Mouse (Mus musculus): Measurements from ENCODE around the gene Crygc. TPM values are rescaled to one million over a fixed set of nuclear protein-coding genes. Genes with fewer than 3 reads are reported as not detected.
A peak's percentile ranks its signal among the peaks of the same experiment; 100 is the strongest.

The Crygc gene
- polyA plus RNA-seq, 1 experiment from 2014 or later: not detected

GRCm38 (mm10) chr1:65103273-65103672 is 29.8 kb upstream of the Crygc start, which contains the start of gene Cryga:
TSS of gene Cryga (minus strand) at chr1:65103373.
- no peaks in the 10 kb centered on the region for H3K9me3 ChIP-seq (replicated peaks)
- no peak within 1 kb of the TSS for H3K4me2 ChIP-seq
- H3K9ac ChIP-seq: no peak within 1 kb of the TSS
- H3K27me3 ChIP-seq: no peaks in the 10 kb centered on the region
- WGBS (ENCODE audit: insufficient replicate concordance): 75% methylated on average over 11 of the region's 11 CpGs
- H3K4me3 ChIP-seq (replicated peaks): no peak within 1 kb of the TSS
- ATAC-seq (ENCODE audit: low read depth) (no peak), DNase-seq (no peak)
- H3K36me3 ChIP-seq: no peaks in the 10 kb centered on the region
- no peak within 1 kb of the TSS for H3K27ac ChIP-seq
- H3K4me1 ChIP-seq (replicated peaks): no peaks in the 10 kb centered on the region

GRCm38 (mm10) chr1:65096953-65097352 is 23.5 kb upstream of the Crygc start:
- DNase-seq: no peak
- ATAC-seq (ENCODE audit: low read depth): no peak

GRCm38 (mm10) chr1:65091566-65091965 is 18.1 kb upstream of the Crygc start:
- WGBS (ENCODE audit: insufficient replicate concordance): 76% methylated on average over 3 of the region's 3 CpGs
- Histone ChIP-seq H3K36me3 (no peaks in the 10 kb centered on the region), H3K27me3 (no peaks in the 10 kb centered on the region), H3K4me2 (no peak overlapping the region), H3K27ac (no peak overlapping the region), H3K9me3 (replicated peaks) (no peaks in the 10 kb centered on the region), H3K4me1 (replicated peaks) (no peaks in the 10 kb centered on the region), H3K9ac (no peak overlapping the region), H3K4me3 (replicated peaks) (no peak overlapping the region)
- DNase-seq: no peak
- ATAC-seq (ENCODE audit: low read depth): no peak

More at GRCm38 (mm10) chr1:65096953-65097352, 23.5 kb upstream of the Crygc start:
- no peaks in the 10 kb centered on the region for H3K9me3 ChIP-seq (replicated peaks)
- no peak overlapping the region for H3K9ac ChIP-seq
- H3K27me3 ChIP-seq: no peaks in the 10 kb centered on the region
- no peaks in the 10 kb centered on the region for H3K4me1 ChIP-seq (replicated peaks)
- no peak overlapping the region for H3K4me2 ChIP-seq
- no peak overlapping the region for H3K4me3 ChIP-seq (replicated peaks)
- no peak overlapping the region for H3K27ac ChIP-seq
- WGBS (ENCODE audit: insufficient replicate concordance): 57% methylated on average over 3 of the region's 3 CpGs
- no peaks in the 10 kb centered on the region for H3K36me3 ChIP-seq

GRCm38 (mm10) chr1:65090370-65090769 is 16.9 kb upstream of the Crygc start:
- WGBS (ENCODE audit: insufficient replicate concordance): 8% methylated on average over 2 of the region's 2 CpGs
- H3K36me3 ChIP-seq: no peaks in the 10 kb centered on the region
- no peak for DNase-seq

GRCm38 (mm10) chr1:65088567-65089356 is 15.3 kb upstream of the Crygc start:
- no peaks in the 10 kb centered on the region for H3K36me3 ChIP-seq
- H3K27me3 ChIP-seq: no peaks in the 10 kb centered on the region
- no peak overlapping the region for H3K4me3 ChIP-seq (replicated peaks)
- H3K4me2 ChIP-seq: no peak overlapping the region
- H3K4me1 ChIP-seq (replicated peaks): no peaks in the 10 kb centered on the region
- no peak overlapping the region for H3K27ac ChIP-seq
- WGBS (ENCODE audit: insufficient replicate concordance): 47% methylated on average over 6 of the region's 6 CpGs
- no peak overlapping the region for H3K9ac ChIP-seq
- ATAC-seq (ENCODE audit: low read depth): no peak
- no peak for DNase-seq
- H3K9me3 ChIP-seq (replicated peaks): no peaks in the 10 kb centered on the region

More at GRCm38 (mm10) chr1:65090370-65090769, 16.9 kb upstream of the Crygc start:
- Histone ChIP-seq H3K4me1 (replicated peaks) (no peaks in the 10 kb centered on the region), H3K9me3 (replicated peaks) (no peaks in the 10 kb centered on the region), H3K27me3 (no peaks in the 10 kb centered on the region), H3K27ac (no peak overlapping the region), H3K9ac (no peak overlapping the region), H3K4me2 (no peak overlapping the region), H3K4me3 (replicated peaks) (no peak overlapping the region)
- ATAC-seq (ENCODE audit: low read depth): 0 out of 2 replicates have a peak, but pooled peaks have one; percentile 36

GRCm38 (mm10) chr1:65082188-65082587 is 8.7 kb upstream of the Crygc start, which contains the start of gene Crygb:
TSS of gene Crygb (minus strand) at chr1:65082288.
- H3K4me1 ChIP-seq (replicated peaks): no peaks in the 10 kb centered on the region
- no peaks in the 10 kb centered on the region for H3K27me3 ChIP-seq
- no peak within 1 kb of the TSS for H3K9ac ChIP-seq
- 43% methylated on average over 7 of the region's 7 CpGs for WGBS (ENCODE audit: insufficient replicate concordance)
- DNase-seq (no peak), ATAC-seq (ENCODE audit: low read depth) (no peak)
- H3K4me2 ChIP-seq: no peak within 1 kb of the TSS
- H3K4me3 ChIP-seq (replicated peaks): no peak within 1 kb of the TSS
- no peaks in the 10 kb centered on the region for H3K36me3 ChIP-seq
- no peak within 1 kb of the TSS for H3K27ac ChIP-seq
- no peaks in the 10 kb centered on the region for H3K9me3 ChIP-seq (replicated peaks)

- DNase-seq: no peak
- no peaks in the 10 kb centered on the region for H3K9me3 ChIP-seq (replicated peaks)
- WGBS (ENCODE audit: insufficient replicate concordance): 22% methylated on average over 5 of the region's 5 CpGs
Observed at GRCm38 (mm10) chr1:65075607-65076006, 2.1 kb upstream of the Crygc start.

GRCm38 (mm10) chr1:65067842-65068241 is 5.6 kb downstream of the Crygc start:
- no peak overlapping the region for H3K4me3 ChIP-seq (replicated peaks)
- no peaks in the 10 kb centered on the region for H3K9me3 ChIP-seq (replicated peaks)
- no peak overlapping the region for H3K27ac ChIP-seq
- ATAC-seq (ENCODE audit: low read depth) (no peak), DNase-seq (no peak)
- H3K9ac ChIP-seq: no peak overlapping the region
- no peak overlapping the region for H3K4me2 ChIP-seq
- no peaks in the 10 kb centered on the region for H3K27me3 ChIP-seq
- H3K4me1 ChIP-seq (replicated peaks): no peaks in the 10 kb centered on the region
- H3K36me3 ChIP-seq: no peaks in the 10 kb centered on the region

More at GRCm38 (mm10) chr1:65075607-65076006, 2.1 kb upstream of the Crygc start:
- Histone ChIP-seq H3K4me3 (replicated peaks) (no peak overlapping the region), H3K36me3 (no peaks in the 10 kb centered on the region), H3K4me1 (replicated peaks) (no peaks in the 10 kb centered on the region), H3K9ac (no peak overlapping the region), H3K27ac (no peak overlapping the region), H3K27me3 (no peaks in the 10 kb centered on the region), H3K4me2 (no peak overlapping the region)
- ATAC-seq (ENCODE audit: low read depth): no peak

- H3K4me1 ChIP-seq (replicated peaks): no peaks in the 10 kb centered on the region
- no peak overlapping the region for H3K4me2 ChIP-seq
- WGBS (ENCODE audit: insufficient replicate concordance): 78% methylated on average over 15 of the region's 15 CpGs
- no peak overlapping the region for H3K27ac ChIP-seq
- H3K27me3 ChIP-seq: no peaks in the 10 kb centered on the region
- H3K36me3 ChIP-seq: no peaks in the 10 kb centered on the region
- H3K9ac ChIP-seq: no peak overlapping the region
- no peak overlapping the region for H3K4me3 ChIP-seq (replicated peaks)
- no peak for DNase-seq
- ATAC-seq (ENCODE audit: low read depth): no peak
- no peaks in the 10 kb centered on the region for H3K9me3 ChIP-seq (replicated peaks)
Observed at GRCm38 (mm10) chr1:65064201-65064600, 9.3 kb downstream of the Crygc start.

- no peaks in the 10 kb centered on the region for H3K4me1 ChIP-seq (replicated peaks)
- H3K4me3 ChIP-seq (replicated peaks): no peak within 1 kb of the TSS
- no peak within 1 kb of the TSS for H3K4me2 ChIP-seq
- no peak within 1 kb of the TSS for H3K9ac ChIP-seq
- H3K36me3 ChIP-seq: no peaks in the 10 kb centered on the region
- H3K9me3 ChIP-seq (replicated peaks): no peaks in the 10 kb centered on the region
- 71% methylated on average over 8 of the region's 8 CpGs for WGBS (ENCODE audit: insufficient replicate concordance)
- no peaks in the 10 kb centered on the region for H3K27me3 ChIP-seq
- H3K27ac ChIP-seq: no peak within 1 kb of the TSS
- DNase-seq (no peak), ATAC-seq (ENCODE audit: low read depth) (no peak)
Observed at GRCm38 (mm10) chr1:65063352-65063751, 10.1 kb downstream of the Crygc start, which contains the start of gene Crygd. TSS of gene Crygd (minus strand) at chr1:65063452.

GRCm38 (mm10) chr1:65052140-65052539 is 21.3 kb downstream of the Crygc start:
- ATAC-seq (ENCODE audit: low read depth): no peak
- H3K9me3 ChIP-seq (replicated peaks): no peaks in the 10 kb centered on the region
- H3K27ac ChIP-seq: no peak overlapping the region
- no peaks in the 10 kb centered on the region for H3K36me3 ChIP-seq
- H3K4me2 ChIP-seq: no peak overlapping the region
- H3K4me1 ChIP-seq (replicated peaks): no peaks in the 10 kb centered on the region
- H3K9ac ChIP-seq: no peak overlapping the region
- H3K27me3 ChIP-seq: no peaks in the 10 kb centered on the region
- WGBS (ENCODE audit: insufficient replicate concordance): 40% methylated on average over 2 of the region's 2 CpGs
- H3K4me3 ChIP-seq (replicated peaks): no peak overlapping the region
- no peak for DNase-seq

GRCm38 (mm10) chr1:65051696-65052095 is 21.8 kb downstream of the Crygc start:
- Histone ChIP-seq H3K9ac (no peak overlapping the region), H3K27me3 (no peaks in the 10 kb centered on the region), H3K4me1 (replicated peaks) (no peaks in the 10 kb centered on the region), H3K27ac (no peak overlapping the region), H3K36me3 (no peaks in the 10 kb centered on the region), H3K4me2 (no peak overlapping the region), H3K4me3 (replicated peaks) (no peak overlapping the region), H3K9me3 (replicated peaks) (no peaks in the 10 kb centered on the region)
- no peak for DNase-seq
- no peak for ATAC-seq (ENCODE audit: low read depth)
- WGBS (ENCODE audit: insufficient replicate concordance): 64% methylated on average over 7 of the region's 7 CpGs
